Mouse (Mus musculus): ENCODE measurements around the gene Fam89b.

The Fam89b gene

GRCm38 (mm10) chr19:5740320-5741317 is 11.2 kb upstream of the Fam89b start, which contains the start of gene Ltbp3:
Gene Ltbp3, plus strand, starts transcription at chr19:5740904.
- in situ Hi-C loops (cut with MboI, MseI) = loop anchor here (5.0 kb wide), 1 partner anchor 38 kb away; the partner anchor contains the start of gene Kcnk7

GRCm38 (mm10) chr19:5739446-5739845 is 10.0 kb upstream of the Fam89b start:
- in situ Hi-C loops (cut with MboI, MseI) = no loop called here

GRCm38 (mm10) chr19:5734325-5734724 is 4.9 kb upstream of the Fam89b start:
- in situ Hi-C loops (cut with MboI, MseI) = no loop called here

- in situ Hi-C loops (cut with MboI, MseI) = no loop called here
Measured at GRCm38 (mm10) chr19:5731264-5731978, 2.0 kb upstream of the Fam89b start.

- in situ Hi-C loops (cut with MboI, MseI) = no loop called here
Measured at GRCm38 (mm10) chr19:5730314-5731186, 1.1 kb upstream of the Fam89b start.

GRCm38 (mm10) chr19:5728631-5729443 is 616 bp downstream of the Fam89b start:
- in situ Hi-C loops (cut with MboI, MseI) = no loop called here

GRCm38 (mm10) chr19:5727701-5728100 is 1.8 kb downstream of the Fam89b start:
- in situ Hi-C loops (cut with MboI, MseI) = no loop called here

- in situ Hi-C loops (cut with MboI, MseI) = no loop called here
Measured at GRCm38 (mm10) chr19:5726961-5727578, 2.4 kb downstream of the Fam89b start.

GRCm38 (mm10) chr19:5725767-5726515 is 3.5 kb downstream of the Fam89b start, which contains the start of gene Ehbp1l1:
Gene Ehbp1l1, minus strand, starts transcription at chr19:5726317.
- in situ Hi-C loops (cut with MboI, MseI) = no loop called here

GRCm38 (mm10) chr19:5725029-5725707 is 4.3 kb downstream of the Fam89b start:
- in situ Hi-C loops (cut with MboI, MseI) = no loop called here

GRCm38 (mm10) chr19:5724549-5724941 is 4.9 kb downstream of the Fam89b start:
- in situ Hi-C loops (cut with MboI, MseI) = no loop called here

GRCm38 (mm10) chr19:5723934-5724548 is 5.4 kb downstream of the Fam89b start:
- in situ Hi-C loops (cut with MboI, MseI) = no loop called here

- in situ Hi-C loops (cut with MboI, MseI) = no loop called here
Measured at GRCm38 (mm10) chr19:5722848-5723425, 6.5 kb downstream of the Fam89b start.

GRCm38 (mm10) chr19:5721233-5721632 is 8.2 kb downstream of the Fam89b start:
- in situ Hi-C loops (cut with MboI, MseI) = no loop called here

GRCm38 (mm10) chr19:5716955-5717354 is 12.5 kb downstream of the Fam89b start:
- in situ Hi-C loops (cut with MboI, MseI) = no loop called here

- in situ Hi-C loops (cut with MboI, MseI) = no loop called here
Measured at GRCm38 (mm10) chr19:5715793-5716688, 13.4 kb downstream of the Fam89b start.

- in situ Hi-C loops (cut with MboI, MseI) = no loop called here
Measured at GRCm38 (mm10) chr19:5713730-5714129, 15.7 kb downstream of the Fam89b start.
